Mouse (Mus musculus): ENCODE results near the gene Gmppa. TPM values are rescaled to one million over a fixed set of nuclear protein-coding genes. Genes with fewer than 3 reads are reported as not detected.

The Gmppa gene
- 231 and 278 TPM in 2 replicates for polyA plus RNA-seq (2012; rRNA removed; ENCODE audit: low replicate concordance)

DNA sequence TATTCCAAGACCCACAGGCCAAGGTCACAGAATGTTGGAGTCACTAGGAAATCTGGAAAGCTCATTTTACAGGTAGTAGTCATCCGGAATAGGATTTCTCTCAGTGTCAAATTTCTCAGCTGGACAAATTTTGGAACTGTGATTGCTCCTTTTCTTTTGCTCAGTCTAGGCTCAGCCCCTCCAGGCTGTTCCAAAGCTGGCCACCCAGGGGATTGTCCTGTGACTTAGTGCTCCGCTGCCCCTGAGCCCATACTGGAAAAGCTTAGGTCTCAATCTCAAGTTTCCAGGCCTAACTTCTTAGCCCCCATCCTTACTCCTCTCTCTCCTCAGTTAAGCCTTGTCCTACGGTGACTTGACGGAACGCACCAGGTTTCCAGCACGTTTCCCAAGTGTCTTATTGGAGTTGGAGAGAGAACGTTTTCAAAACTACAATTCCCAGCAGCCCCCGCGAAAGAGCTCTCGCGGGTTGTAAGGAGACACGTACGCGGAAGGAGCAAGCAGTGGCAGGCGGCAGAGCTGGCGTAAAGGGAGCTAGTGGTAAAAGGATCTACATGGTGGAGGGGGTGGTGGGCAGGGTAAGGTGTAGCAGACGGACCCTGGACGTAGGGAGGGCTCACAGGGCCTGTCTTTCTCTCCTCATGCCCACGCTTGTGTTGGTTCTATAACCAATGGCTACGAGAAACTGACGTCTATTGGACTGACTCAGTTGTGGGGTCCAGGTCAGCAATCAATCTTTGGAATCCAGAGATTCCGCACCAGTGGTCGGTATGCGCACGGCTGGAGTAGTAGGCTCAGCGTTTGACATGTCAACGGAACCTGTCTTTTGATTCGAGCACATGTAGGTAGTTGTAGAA lies at the start of gene Gmppa:
TSS of gene Gmppa (plus strand) at position 456 of the 854 bp plus-strand sequence.

DNA sequence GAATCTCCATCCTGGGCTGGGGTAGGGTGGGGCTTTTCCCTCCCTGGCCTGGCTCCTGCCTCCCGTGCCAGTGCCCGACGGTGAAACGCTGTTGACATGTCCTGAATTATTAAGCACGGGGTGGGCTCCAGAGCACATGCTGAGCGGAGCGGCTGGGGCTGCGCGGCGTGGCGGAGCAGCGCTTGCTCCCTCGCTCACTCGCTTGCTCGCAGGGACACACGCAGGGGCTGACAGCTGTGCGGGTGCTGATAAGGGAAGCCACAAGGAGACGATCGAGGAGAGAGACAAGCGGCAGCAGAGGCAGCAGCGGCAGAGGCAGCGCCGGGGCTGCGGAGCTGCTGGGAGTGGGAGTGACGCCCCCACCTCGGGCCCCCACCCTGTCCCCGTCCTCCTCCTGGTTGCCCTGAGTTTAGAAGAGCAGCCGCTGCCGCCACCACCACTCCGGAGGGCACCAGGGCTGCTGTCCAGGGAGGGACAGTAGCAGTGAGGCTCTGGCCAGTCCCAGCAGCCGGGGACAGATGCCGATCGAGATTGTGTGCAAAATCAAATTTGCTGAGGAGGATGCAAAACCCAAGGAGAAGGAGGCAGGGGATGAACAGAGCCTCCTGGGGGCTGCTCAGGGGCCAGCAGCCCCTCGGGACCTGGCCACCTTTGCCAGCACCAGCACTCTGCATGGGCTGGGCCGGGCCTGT lies 14.7 kb downstream of the Gmppa start, which contains the start of gene Asic4:
TSS of gene Asic4 (plus strand) at position 123 of the 692 bp plus-strand sequence.

DNA sequence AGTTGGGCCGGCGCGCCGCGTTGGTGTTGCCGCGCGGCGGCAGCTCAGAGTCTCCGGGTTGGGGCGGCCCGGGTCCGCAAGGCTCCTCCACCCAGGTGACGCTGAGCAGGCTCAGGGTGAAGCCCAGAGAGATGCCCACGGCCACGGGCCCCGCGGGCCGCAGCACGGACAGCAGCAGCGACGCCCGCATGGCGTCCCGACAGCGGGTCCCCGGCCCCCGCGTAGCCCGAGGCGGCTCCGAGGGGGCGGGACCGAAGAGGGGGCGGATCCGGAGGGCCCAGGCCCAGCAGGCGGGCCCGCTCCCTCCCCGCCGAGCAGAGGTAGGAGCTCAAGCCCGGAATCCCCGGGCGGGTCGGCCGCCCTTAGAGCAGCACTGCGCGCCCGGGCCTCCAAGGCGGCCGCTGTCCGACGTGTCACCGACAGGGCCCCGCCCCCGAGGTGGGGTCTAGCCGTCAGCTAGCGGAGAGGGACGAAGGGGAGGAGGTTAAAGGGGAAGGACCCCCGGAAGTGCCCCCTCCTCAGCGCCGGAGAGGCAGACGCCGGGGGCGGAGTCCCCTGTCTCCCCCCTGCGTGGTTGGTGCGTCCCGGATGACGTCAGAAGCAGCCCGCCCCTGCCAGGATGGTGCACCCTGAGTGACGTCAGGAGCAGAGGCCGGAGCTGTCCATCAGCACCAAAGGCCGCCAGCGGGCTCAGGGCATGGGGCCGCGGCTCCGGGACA lies 43.3 kb downstream of the Gmppa start, which contains the start of the genes Chpf and Tmem198:
TSS of gene Chpf (minus strand) at position 392 of the 719 bp plus-strand sequence.
TSS of gene Tmem198 (plus strand) at position 617 of the 719 bp plus-strand sequence.

Other genes starting within 250 kb of the Gmppa start
- 13.9 and 15.1 TPM in 2 replicates for gene Ankzf1, start 243.8 kb upstream of the Gmppa start, polyA plus RNA-seq (2012; rRNA removed; ENCODE audit: low replicate concordance)
- 68.6 and 124 TPM in 2 replicates for gene Atg9a, start 243.7 kb upstream of the Gmppa start, polyA plus RNA-seq (2012; rRNA removed; ENCODE audit: low replicate concordance)
- 1.0 and 1.3 TPM in 2 replicates for gene Glb1l, start 225.1 kb upstream of the Gmppa start, polyA plus RNA-seq (2012; rRNA removed; ENCODE audit: low replicate concordance)
- 215 and 279 TPM in 2 replicates for gene Stk16, start 225.1 kb upstream of the Gmppa start, polyA plus RNA-seq (2012; rRNA removed; ENCODE audit: low replicate concordance)
- 83.6 and 122 TPM in 2 replicates for gene Tuba4a, start 216.1 kb upstream of the Gmppa start, polyA plus RNA-seq (2012; rRNA removed; ENCODE audit: low replicate concordance)
- gene A630095N17Rik, start 203.8 kb upstream of the Gmppa start, polyA plus RNA-seq (2012; rRNA removed; ENCODE audit: low replicate concordance): not detected in 2 replicates
- 18.0 and 21.0 TPM in 2 replicates for gene Dnajb2, start 199.5 kb upstream of the Gmppa start, polyA plus RNA-seq (2012; rRNA removed; ENCODE audit: low replicate concordance)
- gene Ptprn, start 171.4 kb upstream of the Gmppa start, polyA plus RNA-seq (2012; rRNA removed; ENCODE audit: low replicate concordance): 5.3 and 6.2 TPM in 2 replicates
- gene Resp18, start 157.5 kb upstream of the Gmppa start, polyA plus RNA-seq (2012; rRNA removed; ENCODE audit: low replicate concordance): 4.1 and 5.5 TPM in 2 replicates
- gene Dnpep, start 117.9 kb upstream of the Gmppa start, polyA plus RNA-seq (2012; rRNA removed; ENCODE audit: low replicate concordance): 188 and 371 TPM in 2 replicates
- gene Des, start 75.6 kb upstream of the Gmppa start, polyA plus RNA-seq (2012; rRNA removed; ENCODE audit: low replicate concordance): 207 and 271 TPM in 2 replicates
- gene Speg, start 60.6 kb upstream of the Gmppa start, polyA plus RNA-seq (2012; rRNA removed; ENCODE audit: low replicate concordance): 32.3 and 57.1 TPM in 2 replicates
- gene Asic4, start 14.5 kb downstream of the Gmppa start, polyA plus RNA-seq (2012; rRNA removed; ENCODE audit: low replicate concordance): 0.09 TPM in 1 of 2 replicates, not detected in the other
- gene Chpf, start 43.4 kb downstream of the Gmppa start, polyA plus RNA-seq (2012; rRNA removed; ENCODE audit: low replicate concordance): 41.8 and 50.4 TPM in 2 replicates
- 2.2 and 5.7 TPM in 2 replicates for gene Tmem198, start 43.6 kb downstream of the Gmppa start, polyA plus RNA-seq (2012; rRNA removed; ENCODE audit: low replicate concordance)
- 5.0 and 5.5 TPM in 2 replicates for gene Obsl1, start 70.5 kb downstream of the Gmppa start, polyA plus RNA-seq (2012; rRNA removed; ENCODE audit: low replicate concordance)
- gene Inha, start 71.1 kb downstream of the Gmppa start, polyA plus RNA-seq (2012; rRNA removed; ENCODE audit: low replicate concordance): 5.7 and 17.5 TPM in 2 replicates
- 28.3 and 33.1 TPM in 2 replicates for gene Stk11ip, start 85.6 kb downstream of the Gmppa start, polyA plus RNA-seq (2012; rRNA removed; ENCODE audit: low replicate concordance)
- gene Slc4a3, start 110.3 kb downstream of the Gmppa start, polyA plus RNA-seq (2012; rRNA removed; ENCODE audit: low replicate concordance): 3.5 and 9.5 TPM in 2 replicates